Mouse (Mus musculus) limb, embryonic 12.5 days (tissue): ENCODE measurements at regions not wholly inside any gene's neighbourhood (a gene's known extent, or its start where the extent isn't known, plus 50 kb on each side); places are given as distances from the start of the nearest gene placed in this dataset.

Experiments used
- ATAC-seq: fragments of 200-750 bp; cut with Nextera tagmentation; 2 replicates; pipeline ENCODE4 v1.8.0; 2017; ENCODE audit warnings: low read depth, moderate TSS enrichment; ENCODE audit not compliant: insufficient number of reproducible peaks, insufficient read depth, low FRiP score, low TSS enrichment
- H3K27ac ChIP-seq: fragments of 300-500 bp; sonication (generic); 2 replicates; pipeline ENCODE4 v1.5.1; 2016; ENCODE audit warnings: mild to moderate bottlenecking, moderate library complexity
- H3K27me3 ChIP-seq: fragments of 300-500 bp; sonication (generic); 2 replicates; pipeline ENCODE4 v1.6.1; 2016; ENCODE audit warnings: mild to moderate bottlenecking, moderate library complexity
- H3K36me3 ChIP-seq: fragments of 300-500 bp; sonication (generic); 2 replicates; pipeline ENCODE4 v1.6.1; 2016; ENCODE audit warnings: mild to moderate bottlenecking, moderate library complexity
- H3K4me1 ChIP-seq: fragments of 300-500 bp; sonication (generic); replicated peaks from 2 replicates; pipeline ENCODE4 v1.6.1; 2016
- H3K4me2 ChIP-seq: fragments of 300-500 bp; sonication (generic); 2 replicates; pipeline ENCODE4 v1.6.1; 2016; ENCODE audit warnings: mild to moderate bottlenecking, moderate library complexity
- H3K4me3 ChIP-seq: fragments of 300-500 bp; sonication (generic); replicated peaks from 2 replicates; pipeline ENCODE4 v1.5.1; 2016; ENCODE audit warnings: mild to moderate bottlenecking
- H3K9ac ChIP-seq: fragments of 300-500 bp; sonication (generic); replicated peaks from 2 replicates; pipeline ENCODE4 v1.6.1; 2016; ENCODE audit warnings: mild to moderate bottlenecking, moderate library complexity
- H3K9me3 ChIP-seq: fragments of 300-500 bp; sonication (generic); 2 replicates; pipeline ENCODE4 v1.6.1; 2016; ENCODE audit warnings: mild to moderate bottlenecking, moderate library complexity
- WGBS: fragments of 180-500 bp; shearing (Covaris S2); methylation state at CpG from one replicate; pipeline ENCODE4 v1.1.7; 2016; 5-methylcytosine and 5-hydroxymethylcytosine counted together

- no peaks in the 10 kb centered on the region for H3K9me3 ChIP-seq
- H3K9ac ChIP-seq, result no peak overlapping the region
- no peaks in the 10 kb centered on the region for H3K36me3 ChIP-seq
- H3K27ac ChIP-seq, result no peak overlapping the region; the same call in 1 of the 2 replicates
- no peaks in the 10 kb centered on the region for H3K27me3 ChIP-seq
- H3K4me3 ChIP-seq, result no peak overlapping the region
- no peak for ATAC-seq
- peaks cover 37% of the 10 kb centered on the region for H3K4me1 ChIP-seq
- H3K4me2 ChIP-seq, result no peak overlapping the region
- 43% methylated on average over 9 of the region's 9 CpGs for WGBS
Measured at GRCm38 (mm10) chr3:102266136-102266535, 61.6 kb upstream of the Vangl1 start.

DNA sequence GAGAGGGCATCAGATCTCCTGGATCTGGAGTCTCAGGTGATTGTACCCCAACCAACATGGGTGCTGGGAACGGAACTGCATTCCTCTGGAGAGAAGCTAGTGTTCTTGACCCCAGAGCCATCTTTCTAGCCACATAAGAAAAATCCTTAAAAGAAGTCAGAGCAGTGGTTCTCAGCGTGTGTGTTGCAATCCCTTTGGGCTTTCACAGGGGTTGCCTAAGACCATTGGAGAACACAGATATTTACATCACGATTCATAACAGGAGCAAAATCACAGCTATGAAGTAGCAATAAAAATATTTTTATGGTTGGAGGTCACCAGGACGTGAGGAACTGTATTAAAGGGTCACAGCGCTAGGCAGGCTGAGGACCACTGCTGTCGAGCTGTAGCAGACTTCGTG lies 60.7 kb upstream of the Vangl1 start:
- Histone ChIP-seq H3K4me2 (no peak overlapping the region), H3K36me3 (no peaks in the 10 kb centered on the region), H3K9me3 (no peaks in the 10 kb centered on the region), H3K4me1 (peaks cover 37% of the 10 kb centered on the region), H3K27me3 (no peaks in the 10 kb centered on the region), H3K27ac (no peak overlapping the region), H3K9ac (no peak overlapping the region), H3K4me3 (no peak overlapping the region)
- WGBS, result 58% methylated on average over 7 of the region's 7 CpGs
- ATAC-seq, result no peak

DNA sequence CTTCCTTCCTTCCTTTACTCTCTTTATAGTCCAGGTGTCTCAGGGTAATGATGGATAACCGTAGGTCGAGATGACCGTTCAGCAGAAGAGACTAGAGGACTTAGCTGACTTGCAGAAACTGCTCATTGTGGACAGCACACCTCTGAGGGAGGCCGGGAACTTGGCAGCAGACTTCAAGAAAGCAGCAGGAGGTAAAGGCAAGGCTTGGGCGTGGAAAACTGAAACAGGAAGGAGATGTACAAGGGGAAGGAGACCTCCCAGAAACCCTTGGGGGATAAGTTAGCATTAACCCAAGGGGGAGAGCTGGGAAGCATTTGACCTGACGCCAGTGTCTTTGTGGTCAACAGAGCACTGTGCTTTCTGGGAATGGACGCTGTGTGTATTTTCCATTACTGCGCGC lies 58.8 kb upstream of the Vangl1 start:
- peaks cover 36% of the 10 kb centered on the region for H3K4me1 ChIP-seq
- no peaks in the 10 kb centered on the region for H3K36me3 ChIP-seq
- 73% methylated on average over 9 of the region's 9 CpGs for WGBS
- H3K9ac ChIP-seq, result no peak overlapping the region
- H3K4me2 ChIP-seq, result no peak overlapping the region
- no peak for ATAC-seq
- H3K27ac ChIP-seq, result no peak overlapping the region
- H3K4me3 ChIP-seq, result no peak overlapping the region
- H3K27me3 ChIP-seq, result no peaks in the 10 kb centered on the region
- H3K9me3 ChIP-seq, result no peaks in the 10 kb centered on the region

DNA sequence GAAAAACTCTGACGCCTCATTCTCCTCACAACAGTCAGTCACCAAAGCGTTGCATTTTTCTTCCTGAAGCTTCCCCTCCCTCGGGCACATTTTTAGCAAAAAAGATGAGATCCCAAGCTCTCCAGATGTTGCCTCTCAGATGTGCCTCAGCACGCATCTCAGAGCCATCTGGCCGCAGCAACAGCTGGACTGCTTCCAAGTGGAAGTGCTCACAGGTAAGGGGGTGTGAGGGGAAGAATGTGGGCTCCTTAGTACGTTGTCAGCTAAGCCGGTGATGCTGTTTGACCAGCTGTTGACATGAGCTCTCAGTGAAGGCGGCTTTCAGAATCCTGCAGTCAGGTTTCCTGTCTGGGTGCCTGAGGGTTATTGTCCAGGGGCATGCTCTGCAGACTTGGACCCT lies 58.2 kb upstream of the Vangl1 start:
- H3K4me1 ChIP-seq, result peaks cover 31% of the 10 kb centered on the region
- ATAC-seq, result no peak
- 29% methylated on average over 8 of the region's 8 CpGs for WGBS
- H3K4me2 ChIP-seq, result no peak overlapping the region
- H3K4me3 ChIP-seq, result no peak overlapping the region
- no peaks in the 10 kb centered on the region for H3K27me3 ChIP-seq
- no peaks in the 10 kb centered on the region for H3K9me3 ChIP-seq
- H3K27ac ChIP-seq, result no peak overlapping the region
- no peaks in the 10 kb centered on the region for H3K36me3 ChIP-seq
- H3K9ac ChIP-seq, result no peak overlapping the region

GRCm38 (mm10) chr3:102261517-102261916 lies 57.0 kb upstream of the Vangl1 start:
- WGBS, result 73% methylated on average over 3 of the region's 3 CpGs
- Histone ChIP-seq H3K9ac (no peak overlapping the region), H3K4me1 (peaks cover 24% of the 10 kb centered on the region), H3K36me3 (no peaks in the 10 kb centered on the region), H3K9me3 (no peaks in the 10 kb centered on the region), H3K27me3 (no peaks in the 10 kb centered on the region), H3K27ac (no peak overlapping the region), H3K4me2 (no peak overlapping the region), H3K4me3 (no peak overlapping the region)
- no peak for ATAC-seq
